In the genomic region with DNA sequence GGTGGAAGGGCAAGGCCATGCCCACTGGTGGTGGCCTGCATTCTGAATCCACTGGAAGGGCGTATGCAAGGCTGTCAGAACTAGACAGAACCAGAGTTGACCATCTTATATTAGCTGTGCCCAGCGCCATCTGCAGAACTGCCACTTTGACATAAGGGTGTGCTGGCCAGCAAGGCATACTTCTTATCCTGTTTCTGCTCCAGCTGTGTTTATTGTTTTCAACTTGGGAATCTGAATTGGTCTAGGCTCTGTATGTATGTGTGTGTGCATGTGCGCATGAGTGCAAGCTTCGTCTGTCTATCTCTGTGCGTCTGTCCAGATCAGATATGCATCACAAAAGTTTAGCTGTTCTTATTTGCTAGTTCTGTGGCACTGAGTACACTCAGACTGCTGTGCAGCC, we compare ENCODE assay signal across 20 mouse cellular contexts.
"Had no signal": no experiment of that assay in that cellular context is flagged by ENCODE, and none has a peak within 500 bp of the region (broad histone marks: within the 10 kb centered on the region; RNA-seq: fewer than 3 reads in every experiment).

No protein-coding gene starts in this region.

- DNase-seq: kidney, adult 2 months; kidney, postnatal 10 days; kidney, postnatal 36 days; layer of hippocampus, adult 9-11 months; liver; midbrain, embryonic 14.5 days; right cerebral cortex, adult 18-20 months; right cerebral cortex, postnatal 14 days; right cerebral cortex, postnatal 4 days; thymus, adult 2 months; thymus, postnatal 14 days; thymus, postnatal 4 days had no signal

- H3K4me2 ChIP-seq: kidney, embryonic 15.5 days; limb, embryonic 13.5 days; liver, embryonic 12.5 days; liver, embryonic 15.5 days; midbrain, embryonic 11.5 days had no signal

- H3K27me3 ChIP-seq: kidney, embryonic 15.5 days; limb, embryonic 13.5 days; liver, embryonic 12.5 days; liver, embryonic 15.5 days had no signal

- H3K4me3 ChIP-seq: kidney, embryonic 15.5 days; limb, embryonic 10.5 days; limb, embryonic 13.5 days; liver, embryonic 12.5 days; liver, embryonic 15.5 days had no signal

- H3K9ac ChIP-seq: kidney, embryonic 15.5 days; limb, embryonic 13.5 days; liver, embryonic 12.5 days; liver, embryonic 15.5 days had no signal

- H3K36me3 ChIP-seq: kidney, embryonic 15.5 days; limb, embryonic 13.5 days; liver, embryonic 15.5 days had no signal

- H3K4me1 ChIP-seq: limb, embryonic 10.5 days; limb, embryonic 13.5 days had no signal

- ATAC-seq: intestine, postnatal 0 days; liver, embryonic 12.5 days had no signal

- H3K9me3 ChIP-seq: kidney, embryonic 15.5 days; limb, embryonic 10.5 days; limb, embryonic 13.5 days; liver, embryonic 12.5 days; liver, embryonic 15.5 days had no signal

- H3K27ac ChIP-seq: kidney, embryonic 15.5 days; limb, embryonic 10.5 days; limb, embryonic 13.5 days; liver, embryonic 12.5 days; liver, embryonic 15.5 days; stomach, postnatal 0 days had no signal
